Mouse (Mus musculus): ENCODE results near the gene Wipf2.
"Not testable (repeated sequence)": the region's sequence is repeated elsewhere in the genome, so short reads cannot be mapped to it uniquely, and the experiment has no call there.

Gene Wipf2

GRCm38 (mm10) chr11:98910415-98910814 is 47.0 kb downstream of the Wipf2 start:
- no peak for DNase-seq

- DNase-seq = no peak
Measured at GRCm38 (mm10) chr11:98911498-98911897, 48.1 kb downstream of the Wipf2 start.

GRCm38 (mm10) chr11:98914196-98914595 is 50.8 kb downstream of the Wipf2 start:
- DNase-seq = no peak

- DNase-seq = not testable (repeated sequence)
Measured at GRCm38 (mm10) chr11:98916376-98916775, 52.9 kb downstream of the Wipf2 start.

- DNase-seq = no peak
Measured at GRCm38 (mm10) chr11:98917428-98918005, 54.1 kb downstream of the Wipf2 start.

- DNase-seq = no peak
Measured at GRCm38 (mm10) chr11:98918231-98918630, 54.8 kb downstream of the Wipf2 start.

GRCm38 (mm10) chr11:98919009-98919408 is 55.6 kb downstream of the Wipf2 start:
- DNase-seq = no peak

- peak; percentile 57 to 77 for DNase-seq
Measured at GRCm38 (mm10) chr11:98921813-98922212, 58.4 kb downstream of the Wipf2 start.

- DNase-seq = peak; percentile 78 to 81
Measured at GRCm38 (mm10) chr11:98922307-98922706, 58.9 kb downstream of the Wipf2 start.

GRCm38 (mm10) chr11:98922851-98923711 is 59.6 kb downstream of the Wipf2 start:
- not testable (repeated sequence) for DNase-seq

- no peak for DNase-seq
Measured at GRCm38 (mm10) chr11:98924633-98925175, 61.3 kb downstream of the Wipf2 start.

GRCm38 (mm10) chr11:98925265-98925721 is 61.9 kb downstream of the Wipf2 start:
- peak in 1 of 2 experiments; percentile 55 for DNase-seq

GRCm38 (mm10) chr11:98925868-98926311 is 62.5 kb downstream of the Wipf2 start:
- peak in 1 of 2 experiments; percentile 61 for DNase-seq

- DNase-seq = no peak
Measured at GRCm38 (mm10) chr11:98926553-98926952, 63.1 kb downstream of the Wipf2 start.

- peak; percentile 75 to 84 for DNase-seq
Measured at GRCm38 (mm10) chr11:98927438-98928076, 64.1 kb downstream of the Wipf2 start, which contains the start of gene Rara. Gene Rara (plus strand): TSS chr11:98927818.

GRCm38 (mm10) chr11:98928186-98928893 is 64.9 kb downstream of the Wipf2 start:
- DNase-seq = peak; percentile 76 to 78

GRCm38 (mm10) chr11:98929503-98929902 is 66.1 kb downstream of the Wipf2 start:
- peak; percentile 84 to 86 for DNase-seq

- DNase-seq = peak; percentile 86 to 88
Measured at GRCm38 (mm10) chr11:98930127-98930601, 66.7 kb downstream of the Wipf2 start.

GRCm38 (mm10) chr11:98930773-98931512 is 67.5 kb downstream of the Wipf2 start:
- peak; percentile 59 to 68 for DNase-seq

GRCm38 (mm10) chr11:98931513-98932292 is 68.3 kb downstream of the Wipf2 start:
- DNase-seq = peak in 1 of 2 experiments; percentile 72

Data from cerebellum, postnatal 25 days (tissue).